Mouse (Mus musculus): ENCODE results near the gene Gm42791. TPM values are rescaled to one million over a fixed set of nuclear protein-coding genes. Genes with fewer than 3 reads are reported as not detected.

The Gm42791 gene
- polyA plus RNA-seq, 1 experiment from 2014 or later: not detected

DNA sequence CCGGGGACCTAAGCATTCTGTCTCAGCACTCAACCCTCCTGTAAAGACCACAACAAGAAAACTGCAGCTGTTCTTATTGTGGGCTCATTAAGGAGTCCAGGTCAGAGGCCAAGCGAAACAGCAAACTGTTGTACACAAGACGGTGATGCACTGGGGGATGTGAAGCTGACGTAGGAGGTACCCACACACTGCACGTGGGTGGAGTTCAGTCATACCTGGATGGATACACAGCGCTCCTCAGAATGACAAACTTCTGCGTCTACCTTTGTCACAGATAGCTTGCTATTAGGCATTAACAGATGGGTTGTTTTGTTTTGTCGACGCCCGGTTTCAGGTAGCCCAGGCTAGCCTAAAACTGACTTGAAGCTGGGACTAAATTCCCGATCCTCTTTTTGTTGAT is 2.3 kb downstream of the Gm42791 start:
- no peaks in the 10 kb centered on the region for H3K36me3 ChIP-seq (ENCODE audit: control insufficient read depth, insufficient read depth, low read length)
- DNase-seq (ENCODE audit: low spot score): no peak
- H3K9ac ChIP-seq (ENCODE audit: low read length): no peak overlapping the region
- H3K4me1 ChIP-seq (ENCODE audit: control insufficient read depth, insufficient read depth, low read length): peaks cover 14% of the 10 kb centered on the region
- no peak for ATAC-seq
- no peak overlapping the region for H3K27ac ChIP-seq (ENCODE audit: low read depth, low read length)
- H3K4me2 ChIP-seq (ENCODE audit: low read length): no peak overlapping the region
- no peaks in the 10 kb centered on the region; the same call in none of the 2 replicates for H3K9me3 ChIP-seq (replicated peaks; ENCODE audit: control insufficient read depth, low read length)
- WGBS: 96% methylated on average over 11 of the region's 11 CpGs
- H3K4me3 ChIP-seq (ENCODE audit: low read depth, low read length): no peak overlapping the region
- H3K27me3 ChIP-seq (replicated peaks; ENCODE audit: control insufficient read depth, insufficient read depth, low read length): no peaks in the 10 kb centered on the region

DNA sequence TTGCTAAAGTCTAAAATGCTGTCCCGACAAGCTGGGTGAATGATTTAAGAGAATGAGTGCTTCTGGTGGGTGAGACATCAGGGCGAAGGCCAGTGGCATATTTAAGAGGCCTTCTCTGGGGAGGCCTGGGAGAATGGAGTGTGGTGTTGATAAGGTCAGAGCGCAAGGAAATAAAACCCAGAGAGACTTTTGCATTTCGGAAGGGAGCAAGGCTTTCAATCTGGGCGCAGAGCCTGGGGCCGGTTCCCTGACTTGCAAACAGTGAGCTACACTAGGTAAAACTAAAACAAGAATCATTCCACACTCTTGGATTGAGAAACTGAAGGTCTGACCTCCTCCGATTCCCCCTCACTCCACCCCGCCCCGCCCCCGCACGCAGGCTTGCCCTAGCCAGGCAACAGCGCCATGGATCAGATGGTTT is 4.0 kb downstream of the Gm42791 start:
- Histone ChIP-seq H3K27ac (ENCODE audit: low read depth, low read length) (no peak overlapping the region), H3K9ac (ENCODE audit: low read length) (no peak overlapping the region), H3K9me3 (replicated peaks; ENCODE audit: control insufficient read depth, low read length) (no peaks in the 10 kb centered on the region; the same call in none of the 2 replicates), H3K4me3 (ENCODE audit: low read depth, low read length) (no peak overlapping the region), H3K27me3 (replicated peaks; ENCODE audit: control insufficient read depth, insufficient read depth, low read length) (no peaks in the 10 kb centered on the region), H3K4me2 (ENCODE audit: low read length) (no peak overlapping the region), H3K4me1 (ENCODE audit: control insufficient read depth, insufficient read depth, low read length) (peaks cover 8% of the 10 kb centered on the region; the same call in 1 of the 2 replicates), H3K36me3 (ENCODE audit: control insufficient read depth, insufficient read depth, low read length) (no peaks in the 10 kb centered on the region)
- WGBS: 87% methylated on average over 12 of the region's 12 CpGs
- DNase-seq (ENCODE audit: low spot score) (no peak), ATAC-seq (no peak)

- Histone ChIP-seq H3K4me2 (ENCODE audit: low read length) (no peak overlapping the region), H3K27ac (ENCODE audit: low read depth, low read length) (no peak overlapping the region), H3K27me3 (replicated peaks; ENCODE audit: control insufficient read depth, insufficient read depth, low read length) (no peaks in the 10 kb centered on the region), H3K9ac (ENCODE audit: low read length) (no peak overlapping the region), H3K4me1 (ENCODE audit: control insufficient read depth, insufficient read depth, low read length) (peaks cover 5% of the 10 kb centered on the region; the same call in 1 of the 2 replicates), H3K9me3 (replicated peaks; ENCODE audit: control insufficient read depth, low read length) (no peaks in the 10 kb centered on the region; the same call in none of the 2 replicates), H3K4me3 (ENCODE audit: low read depth, low read length) (no peak overlapping the region), H3K36me3 (ENCODE audit: control insufficient read depth, insufficient read depth, low read length) (no peaks in the 10 kb centered on the region)
- ATAC-seq (no peak), DNase-seq (ENCODE audit: low spot score) (no peak)
- 83% methylated on average over 7 of the region's 7 CpGs for WGBS
Observed at GRCm38 (mm10) chr5:148989480-148989879, 5.5 kb downstream of the Gm42791 start.

GRCm38 (mm10) chr5:148984961-148985360 is 10.0 kb downstream of the Gm42791 start:
- 35% methylated on average over 13 of the region's 13 CpGs for WGBS
- H3K36me3 ChIP-seq (ENCODE audit: control insufficient read depth, insufficient read depth, low read length): no peaks in the 10 kb centered on the region
- ATAC-seq (no peak), DNase-seq (ENCODE audit: low spot score) (no peak)
- H3K4me3 ChIP-seq (ENCODE audit: low read depth, low read length): no peak overlapping the region
- no peaks in the 10 kb centered on the region for H3K4me1 ChIP-seq (ENCODE audit: control insufficient read depth, insufficient read depth, low read length)
- no peak overlapping the region for H3K27ac ChIP-seq (ENCODE audit: low read depth, low read length)
- H3K4me2 ChIP-seq (ENCODE audit: low read length): no peak overlapping the region
- no peaks in the 10 kb centered on the region for H3K27me3 ChIP-seq (replicated peaks; ENCODE audit: control insufficient read depth, insufficient read depth, low read length)
- peaks cover 5% of the 10 kb centered on the region for H3K9me3 ChIP-seq (replicated peaks; ENCODE audit: control insufficient read depth, low read length)
- no peak overlapping the region for H3K9ac ChIP-seq (ENCODE audit: low read length)

DNA sequence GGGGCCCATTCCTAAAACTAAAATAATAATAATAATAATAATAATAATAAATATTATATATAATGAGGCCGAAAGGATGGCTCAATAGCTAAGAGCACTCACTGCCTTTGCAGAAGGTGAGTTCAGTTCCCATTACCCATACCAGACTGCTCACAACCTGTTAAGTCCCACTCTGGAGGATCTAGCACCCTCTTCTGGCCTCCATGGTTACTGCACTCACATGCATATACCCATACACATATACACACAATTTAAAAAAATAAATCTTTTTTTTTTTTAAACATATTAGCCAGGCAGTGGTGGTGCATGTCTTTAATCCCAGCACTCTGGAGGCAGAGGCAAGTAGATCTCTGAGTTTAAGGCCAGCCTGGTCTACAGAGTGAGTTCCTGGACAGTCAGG is 11.3 kb downstream of the Gm42791 start:
- H3K4me1 ChIP-seq (ENCODE audit: control insufficient read depth, insufficient read depth, low read length): no peaks in the 10 kb centered on the region
- no peaks in the 10 kb centered on the region for H3K36me3 ChIP-seq (ENCODE audit: control insufficient read depth, insufficient read depth, low read length)
- no peaks in the 10 kb centered on the region for H3K27me3 ChIP-seq (replicated peaks; ENCODE audit: control insufficient read depth, insufficient read depth, low read length)
- no peak overlapping the region for H3K4me2 ChIP-seq (ENCODE audit: low read length)
- no peak overlapping the region for H3K9ac ChIP-seq (ENCODE audit: low read length)
- peaks cover 5% of the 10 kb centered on the region; the same call in 1 of the 2 replicates for H3K9me3 ChIP-seq (replicated peaks; ENCODE audit: control insufficient read depth, low read length)
- ATAC-seq (no peak), DNase-seq (ENCODE audit: low spot score) (no peak)
- H3K27ac ChIP-seq (ENCODE audit: low read depth, low read length): no peak overlapping the region
- H3K4me3 ChIP-seq (ENCODE audit: low read depth, low read length): no peak overlapping the region
- WGBS: 96% methylated on average over 1 of the region's 1 CpGs

GRCm38 (mm10) chr5:148983108-148983664 is 11.8 kb downstream of the Gm42791 start:
- H3K9ac ChIP-seq (ENCODE audit: low read length): no peak overlapping the region
- no peaks in the 10 kb centered on the region for H3K27me3 ChIP-seq (replicated peaks; ENCODE audit: control insufficient read depth, insufficient read depth, low read length)
- H3K27ac ChIP-seq (ENCODE audit: low read depth, low read length): no peak overlapping the region
- DNase-seq (ENCODE audit: low spot score) (no peak), ATAC-seq (no peak)
- H3K4me3 ChIP-seq (ENCODE audit: low read depth, low read length): no peak overlapping the region
- WGBS: 80% methylated on average over 12 of the region's 12 CpGs
- no peak overlapping the region for H3K4me2 ChIP-seq (ENCODE audit: low read length)
- no peaks in the 10 kb centered on the region for H3K4me1 ChIP-seq (ENCODE audit: control insufficient read depth, insufficient read depth, low read length)
- peaks cover 5% of the 10 kb centered on the region; the same call in 1 of the 2 replicates for H3K9me3 ChIP-seq (replicated peaks; ENCODE audit: control insufficient read depth, low read length)
- no peaks in the 10 kb centered on the region for H3K36me3 ChIP-seq (ENCODE audit: control insufficient read depth, insufficient read depth, low read length)

- 91% methylated on average over 7 of the region's 7 CpGs for WGBS
- no peak overlapping the region for H3K4me2 ChIP-seq (ENCODE audit: low read length)
- no peak for ATAC-seq
Observed at GRCm38 (mm10) chr5:148982396-148982795, 12.6 kb downstream of the Gm42791 start.

DNA sequence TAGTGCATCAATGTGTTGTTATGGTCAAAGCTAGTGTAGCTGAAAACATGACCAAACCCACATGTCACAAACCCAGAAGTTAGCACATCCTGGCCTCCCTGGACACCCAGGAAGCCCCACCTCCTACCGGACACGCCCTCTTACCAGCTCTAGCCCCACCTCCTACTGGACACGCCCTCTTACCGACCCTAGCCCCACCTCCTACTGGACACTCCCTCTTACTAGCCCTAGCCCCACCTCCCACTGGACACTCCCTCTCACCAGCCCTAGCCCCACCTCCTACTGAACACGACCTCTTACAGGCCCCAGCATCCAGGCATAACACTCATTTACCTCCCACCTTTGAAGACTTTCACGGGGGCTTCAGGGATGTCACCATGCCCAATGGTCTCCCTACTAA is 14.3 kb downstream of the Gm42791 start:
- Histone ChIP-seq H3K4me1 (ENCODE audit: control insufficient read depth, insufficient read depth, low read length) (no peaks in the 10 kb centered on the region; the same call in 1 of the 2 replicates), H3K27ac (ENCODE audit: low read depth, low read length) (no peak overlapping the region), H3K4me2 (ENCODE audit: low read length) (no peak overlapping the region), H3K36me3 (ENCODE audit: control insufficient read depth, insufficient read depth, low read length) (no peaks in the 10 kb centered on the region), H3K9me3 (replicated peaks; ENCODE audit: control insufficient read depth, low read length) (0 out of 2 replicates have a peak, but pooled peaks cover 5% of the 10 kb centered on the region), H3K27me3 (replicated peaks; ENCODE audit: control insufficient read depth, insufficient read depth, low read length) (no peaks in the 10 kb centered on the region), H3K9ac (ENCODE audit: low read length) (no peak overlapping the region), H3K4me3 (ENCODE audit: low read depth, low read length) (no peak overlapping the region)
- DNase-seq (ENCODE audit: low spot score) (no peak), ATAC-seq (no peak)
- WGBS: 65% methylated on average over 6 of the region's 6 CpGs

More at GRCm38 (mm10) chr5:148982396-148982795, 12.6 kb downstream of the Gm42791 start:
- DNase-seq (ENCODE audit: low spot score): no peak
- Histone ChIP-seq H3K27ac (ENCODE audit: low read depth, low read length) (no peak overlapping the region), H3K27me3 (replicated peaks; ENCODE audit: control insufficient read depth, insufficient read depth, low read length) (no peaks in the 10 kb centered on the region), H3K9me3 (replicated peaks; ENCODE audit: control insufficient read depth, low read length) (0 out of 2 replicates have a peak, but pooled peaks cover 5% of the 10 kb centered on the region), H3K4me3 (ENCODE audit: low read depth, low read length) (no peak overlapping the region), H3K9ac (ENCODE audit: low read length) (no peak overlapping the region), H3K36me3 (ENCODE audit: control insufficient read depth, insufficient read depth, low read length) (no peaks in the 10 kb centered on the region), H3K4me1 (ENCODE audit: control insufficient read depth, insufficient read depth, low read length) (no peaks in the 10 kb centered on the region; the same call in 1 of the 2 replicates)

DNA sequence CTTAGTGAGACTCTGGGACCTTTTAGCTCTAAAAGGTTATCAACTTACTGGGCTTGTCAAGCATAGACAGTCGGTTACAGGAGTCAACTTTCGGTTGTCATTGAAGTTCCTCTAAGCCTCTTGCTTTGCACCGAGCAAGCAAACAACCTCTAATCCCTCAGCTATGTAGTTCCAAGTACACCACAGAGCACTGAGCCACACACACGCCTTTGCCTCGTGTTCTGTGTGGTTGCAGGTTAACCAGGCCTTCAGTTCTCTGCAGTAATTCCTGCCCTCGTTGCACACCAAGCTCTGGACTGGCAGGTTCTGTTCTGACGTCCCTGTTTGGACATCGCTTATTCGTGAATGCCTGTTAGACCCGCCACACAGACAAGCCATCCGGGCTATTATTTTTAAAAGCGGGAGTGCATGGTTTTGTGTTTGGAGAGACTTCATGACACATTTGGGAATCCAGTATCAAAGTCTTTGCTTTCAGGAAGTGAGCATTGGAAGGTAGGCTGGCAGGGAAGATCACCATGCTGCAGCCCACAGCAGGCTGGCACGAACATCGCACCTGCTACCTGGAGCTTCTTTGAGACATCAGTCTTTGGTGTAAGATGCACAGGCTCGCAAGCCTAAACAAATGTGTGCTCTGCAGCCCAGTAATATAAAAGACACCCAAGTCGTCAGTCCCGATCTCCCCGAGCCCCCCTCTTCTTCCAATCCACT is 16.3 kb downstream of the Gm42791 start:
- no peak overlapping the region for H3K9ac ChIP-seq (ENCODE audit: low read length)
- no peak for DNase-seq (ENCODE audit: low spot score)
- ATAC-seq: no peak
- H3K36me3 ChIP-seq (ENCODE audit: control insufficient read depth, insufficient read depth, low read length): no peaks in the 10 kb centered on the region
- no peaks in the 10 kb centered on the region; the same call in 1 of the 2 replicates for H3K4me1 ChIP-seq (ENCODE audit: control insufficient read depth, insufficient read depth, low read length)
- H3K27ac ChIP-seq (ENCODE audit: low read depth, low read length): no peak overlapping the region
- 68% methylated on average over 18 of the region's 18 CpGs for WGBS
- no peaks in the 10 kb centered on the region for H3K27me3 ChIP-seq (replicated peaks; ENCODE audit: control insufficient read depth, insufficient read depth, low read length)
- H3K4me2 ChIP-seq (ENCODE audit: low read length): no peak overlapping the region
- H3K4me3 ChIP-seq (ENCODE audit: low read depth, low read length): no peak overlapping the region
- 0 out of 2 replicates have a peak, but pooled peaks cover under 1% of the 10 kb centered on the region for H3K9me3 ChIP-seq (replicated peaks; ENCODE audit: control insufficient read depth, low read length)

Data from forebrain, embryonic 14.5 days (tissue).